Mouse (Mus musculus): Measurements from ENCODE around the gene Gm11559.
"Not testable (repeated sequence)": the region's sequence is repeated elsewhere in the genome, so short reads cannot be mapped to it uniquely, and the experiment has no call there.

The Gm11559 gene

DNA sequence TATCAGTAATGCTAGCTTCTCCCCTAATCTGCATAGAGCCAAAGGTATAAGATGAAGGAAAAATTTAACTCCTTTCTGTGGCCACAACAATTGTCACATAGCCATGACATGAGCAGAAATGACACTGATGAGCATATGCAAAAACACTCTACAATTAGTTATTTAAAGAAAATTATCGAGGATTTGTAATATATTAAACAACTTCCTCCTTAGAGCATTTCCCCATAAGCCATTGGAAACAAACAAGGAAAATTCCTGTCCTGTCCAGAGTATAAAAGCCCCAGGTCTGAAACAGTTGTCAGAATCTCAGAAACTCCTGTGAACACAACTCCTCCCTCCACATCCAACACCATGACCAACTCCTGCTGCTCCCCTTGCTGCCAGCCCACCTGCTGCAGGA lies at the start of gene Gm11559:
Gene Gm11559 (plus strand): TSS at position 301 of the 400 bp plus-strand sequence.
- not testable (repeated sequence) for DNase-seq

DNA sequence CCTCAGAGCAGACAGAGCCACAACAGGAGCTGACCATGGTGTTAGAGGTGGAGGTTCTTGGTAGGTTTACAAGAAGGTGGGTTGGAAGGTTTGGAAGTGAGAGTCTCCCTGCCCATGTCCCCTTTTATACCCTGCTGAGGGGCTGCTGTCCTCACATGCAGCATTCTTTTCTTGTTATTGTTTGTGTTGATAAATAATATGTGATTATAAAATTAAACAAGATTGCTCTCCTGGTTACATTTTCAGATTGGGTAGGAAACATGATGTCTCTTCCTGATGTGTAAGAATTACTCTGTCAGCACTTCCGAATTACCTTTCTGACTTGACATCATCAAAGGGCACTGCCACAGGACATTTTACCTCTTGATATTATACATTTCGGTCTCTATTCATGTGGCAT lies 48.7 kb upstream of the Gm11559 start, which contains the start of gene Gm11564:
Gene Gm11564 (minus strand): TSS at position 101 of the 400 bp plus-strand sequence.
- not testable (repeated sequence) for DNase-seq

DNA sequence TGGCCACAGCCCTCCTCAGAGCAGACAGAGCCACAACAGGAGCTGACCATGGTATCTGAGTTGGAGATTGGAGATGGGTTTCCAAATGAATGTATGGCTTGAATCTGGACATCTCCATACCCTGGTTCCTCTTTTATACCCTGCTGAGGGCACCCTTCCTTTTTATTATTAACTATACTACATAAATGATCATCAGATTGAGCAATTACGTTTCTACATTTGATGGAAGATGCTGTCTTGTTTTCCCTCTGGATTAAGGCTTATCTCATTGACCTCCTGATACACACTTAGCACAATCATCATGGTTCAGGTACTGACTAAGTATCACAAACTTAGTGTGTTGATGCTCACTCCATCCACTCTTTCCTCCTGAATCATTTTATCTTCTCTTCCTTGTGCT lies 26.3 kb upstream of the Gm11559 start, which contains the start of gene 2300003K06Rik:
Gene 2300003K06Rik (minus strand): TSS at position 101 of the 400 bp plus-strand sequence.
- no peak for DNase-seq

DNA sequence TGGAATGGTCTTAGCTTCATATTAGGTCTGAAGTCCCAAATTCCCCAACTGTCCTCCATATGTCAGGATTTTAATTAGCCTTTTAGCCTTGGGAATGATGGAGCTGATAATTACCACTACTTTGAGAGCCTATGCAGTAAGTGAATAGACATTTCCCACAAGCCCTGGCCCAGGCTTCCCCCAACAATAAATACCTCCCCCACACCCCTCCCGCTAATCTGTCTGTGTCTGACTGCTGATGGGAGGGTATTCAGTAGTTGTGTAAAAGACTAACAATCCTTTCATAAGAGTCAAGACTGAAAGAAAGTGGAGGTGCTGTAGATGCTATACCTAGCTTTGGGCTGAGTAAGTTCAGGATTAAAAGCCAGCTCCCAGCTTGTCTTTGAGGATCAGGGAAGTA lies 22.1 kb upstream of the Gm11559 start:
- no peak for DNase-seq

DNA sequence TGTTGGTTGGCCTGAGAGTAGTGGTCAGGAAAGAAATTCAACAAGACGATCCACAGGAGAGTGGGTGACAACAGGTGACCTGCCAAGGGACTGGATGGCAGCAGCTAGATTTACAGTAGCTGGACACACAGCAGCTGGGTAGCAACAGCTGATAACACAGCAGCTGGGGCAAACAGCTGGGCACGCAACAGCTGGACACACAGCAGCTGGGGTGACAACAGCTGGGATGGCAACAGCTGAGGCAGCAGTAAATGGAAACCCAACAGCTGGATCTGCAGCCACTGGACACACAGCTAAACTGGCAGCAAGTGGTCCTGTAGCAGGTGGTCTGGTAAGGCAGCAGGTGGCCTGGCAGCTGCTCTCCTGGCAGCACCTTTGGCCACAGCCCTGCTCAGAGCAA lies 17.5 kb upstream of the Gm11559 start:
- no peak for DNase-seq

DNA sequence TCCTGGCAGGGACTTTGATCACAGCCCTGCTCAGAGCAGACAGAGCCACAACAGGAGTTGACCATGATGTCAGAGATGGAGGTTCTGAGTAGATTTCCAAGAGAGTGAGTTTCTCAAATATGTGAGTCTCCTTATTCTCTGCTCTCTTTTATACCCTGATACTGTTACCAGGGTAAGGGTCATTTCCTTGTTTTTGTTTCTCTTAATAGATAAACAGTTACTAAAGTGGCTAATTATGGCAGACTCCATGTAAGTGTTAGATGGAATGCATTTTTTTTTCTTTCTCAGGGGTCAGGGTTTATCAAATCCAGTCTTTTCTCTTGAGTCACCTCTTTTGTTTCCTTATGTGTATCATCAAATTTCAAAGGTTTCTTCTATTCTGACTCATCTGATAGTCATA lies 12.8 kb upstream of the Gm11559 start, which contains the start of gene Krtap4-16:
Gene Krtap4-16 (minus strand): TSS at position 101 of the 400 bp plus-strand sequence.
- DNase-seq: no peak

DNA sequence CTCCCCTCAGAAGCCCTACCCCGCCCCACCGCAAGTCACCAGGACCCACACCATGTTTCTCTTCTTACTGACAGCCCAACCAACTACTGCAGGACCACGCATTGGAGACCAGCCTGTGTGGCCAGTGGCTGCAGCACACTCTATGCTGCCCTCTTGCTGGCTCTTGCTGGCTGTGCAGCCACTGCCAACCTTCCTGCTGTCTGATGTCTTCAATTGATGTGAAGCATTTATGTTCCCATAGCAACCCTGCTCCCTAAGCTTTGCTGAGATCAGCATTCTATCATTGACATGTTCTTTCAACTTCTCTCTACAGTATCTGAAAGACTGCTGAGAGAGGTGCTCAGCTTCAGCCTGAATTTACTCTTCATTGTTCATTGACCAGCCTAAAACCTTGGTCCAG lies 10.2 kb upstream of the Gm11559 start:
- DNase-seq: no peak

DNA sequence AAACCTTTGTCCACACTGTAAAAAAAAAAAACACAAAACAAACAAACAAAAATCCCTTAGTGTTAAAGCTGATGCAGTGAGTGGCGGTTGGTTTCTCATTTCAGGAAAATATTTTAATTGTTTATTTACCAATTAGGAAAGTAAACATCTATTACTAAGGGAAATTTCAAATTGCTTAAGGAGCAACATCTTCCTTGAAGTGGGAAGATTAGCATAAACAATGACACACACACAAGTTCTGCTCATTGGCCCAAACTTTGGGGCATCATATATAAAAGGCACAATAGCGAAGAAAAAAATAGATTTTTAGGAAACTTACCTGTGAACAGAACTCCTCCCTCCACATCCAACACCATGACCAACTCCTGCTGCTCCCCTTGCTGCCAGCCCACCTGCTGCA lies 6.7 kb upstream of the Gm11559 start, which contains the start of gene Gm11568:
Gene Gm11568 (plus strand): TSS at position 301 of the 400 bp plus-strand sequence.
- DNase-seq: no peak

DNA sequence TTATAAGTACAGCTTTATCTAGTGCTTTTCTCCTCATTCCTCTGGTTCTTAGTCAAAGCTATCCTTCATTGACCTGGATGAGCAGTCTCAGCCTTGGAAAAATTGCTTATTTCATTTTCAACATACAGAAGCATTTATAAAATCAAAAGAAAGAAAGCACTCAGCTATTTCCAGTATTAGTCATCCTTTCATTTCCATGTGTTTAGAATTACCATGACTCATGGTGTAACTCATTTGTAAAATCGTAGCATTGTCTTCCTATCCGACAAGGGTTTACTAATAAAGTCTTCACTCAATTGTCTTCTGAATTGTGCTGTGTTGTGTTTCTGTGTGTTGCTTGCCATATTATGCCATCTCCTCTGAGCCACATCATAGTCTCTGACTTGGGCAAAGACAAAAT lies 5.5 kb upstream of the Gm11559 start:
- DNase-seq: no peak

DNA sequence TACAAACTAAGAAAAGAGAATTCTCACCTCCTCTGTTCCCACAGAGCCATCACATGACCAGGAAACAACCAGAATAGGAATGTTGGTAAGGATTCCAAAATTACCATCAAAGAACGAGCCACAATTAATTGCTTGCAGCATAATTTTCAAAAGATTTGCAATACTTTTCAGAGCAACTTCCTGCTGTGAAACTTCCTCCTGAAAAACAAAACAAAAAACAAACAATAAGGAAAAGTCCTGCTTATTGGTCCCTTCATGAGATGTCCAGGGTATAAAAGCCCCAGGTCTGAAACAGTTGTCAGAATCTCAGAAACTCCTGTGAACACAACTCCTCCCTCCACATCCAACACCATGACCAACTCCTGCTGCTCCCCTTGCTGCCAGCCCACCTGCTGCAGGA lies 8.8 kb downstream of the Gm11559 start, which contains the start of gene Krtap9-1:
Gene Krtap9-1 (plus strand): TSS at position 301 of the 400 bp plus-strand sequence.
- not testable (repeated sequence) for DNase-seq

DNA sequence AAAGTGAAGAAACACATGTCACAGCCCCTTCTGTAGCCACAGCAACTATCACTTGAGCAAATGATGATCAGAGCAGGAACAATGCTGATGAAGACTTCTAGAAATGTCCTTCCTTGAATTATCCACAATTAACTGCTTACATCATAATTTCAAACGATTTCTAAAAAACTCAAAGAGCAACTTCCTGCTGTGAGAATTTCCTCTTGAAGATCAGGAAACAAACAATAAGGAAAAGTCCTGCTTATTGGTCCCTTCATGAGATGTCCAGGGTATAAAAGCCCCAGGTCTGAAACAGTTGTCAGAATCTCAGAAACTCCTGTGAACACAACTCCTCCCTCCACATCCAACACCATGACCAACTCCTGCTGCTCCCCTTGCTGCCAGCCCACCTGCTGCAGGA lies 14.6 kb downstream of the Gm11559 start, which contains the start of gene Gm11567:
Gene Gm11567 (plus strand): TSS at position 301 of the 400 bp plus-strand sequence.
- DNase-seq: not testable (repeated sequence)

DNA sequence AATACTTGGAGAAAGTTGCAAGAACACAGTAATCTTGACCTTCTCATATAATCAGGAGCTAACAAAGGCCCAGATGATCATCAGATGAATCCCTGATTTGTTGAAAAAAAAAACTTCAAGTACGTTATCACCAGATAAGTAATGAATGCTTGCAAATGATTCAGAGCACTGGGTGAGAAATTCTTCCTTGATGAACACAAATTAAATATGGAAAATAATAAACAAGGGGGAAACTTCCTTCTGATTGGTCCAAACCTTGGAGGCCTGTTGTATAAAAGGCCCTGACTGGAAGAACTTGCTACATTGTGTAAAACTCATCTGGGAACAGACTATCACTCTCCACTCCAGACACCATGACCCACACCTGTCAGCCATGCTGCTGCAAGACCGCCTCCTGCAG lies 43.3 kb downstream of the Gm11559 start, which contains the start of gene Krtap31-1:
Gene Krtap31-1 (plus strand): TSS at position 301 of the 400 bp plus-strand sequence.
- no peak for DNase-seq

DNA sequence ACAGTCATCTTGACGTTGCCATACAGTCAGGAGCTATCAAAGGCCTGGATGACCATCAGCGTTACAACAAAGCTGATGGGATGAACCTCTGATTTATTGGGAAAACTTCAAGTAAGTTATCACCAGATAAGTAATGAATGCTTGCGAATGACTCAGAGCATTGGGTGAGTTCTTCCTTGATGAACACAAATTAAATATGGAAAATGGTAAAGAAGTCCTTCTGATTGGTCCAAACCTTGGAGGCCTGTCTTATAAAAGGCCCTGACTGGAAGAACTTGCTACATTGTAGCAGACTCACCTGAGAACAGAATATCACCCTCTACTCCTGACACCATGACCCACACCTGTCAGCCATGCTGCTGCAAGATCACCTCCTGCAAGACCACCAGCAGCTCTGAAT lies 50.2 kb downstream of the Gm11559 start, which contains the start of gene Gm11565:
Gene Gm11565 (plus strand): TSS at position 301 of the 400 bp plus-strand sequence.
- DNase-seq: no peak

Measured in lung, postnatal 14 days (tissue).